Mouse (Mus musculus) embryonic stem cell, embryonic (primary cell): ENCODE measurements around the gene Aldh5a1.

Source experiments
- CTCF ChIA-PET, 4 experiments: fragments of 300-600 bp in 2 of 4; fragments of 350-600 bp in 2 of 4; sonication (Branson Sonifier 250); formaldehyde crosslinking; loops; one replicate each; lab custom pipeline; 2022; ENCODE audit warnings: inconsistent platforms in 2 of 4; lab: Charles Lee
- POLR2A ChIA-PET, 4 experiments: fragments of 300-600 bp in 2 of 4; fragments of 350-600 bp in 2 of 4; sonication (Branson Sonifier 250); formaldehyde crosslinking; loops; one replicate each; lab custom pipeline; 2022; ENCODE audit warnings: antibody characterized with exemption in 4 of 4, inconsistent platforms in 1 of 4; lab: Charles Lee

Gene Aldh5a1

DNA sequence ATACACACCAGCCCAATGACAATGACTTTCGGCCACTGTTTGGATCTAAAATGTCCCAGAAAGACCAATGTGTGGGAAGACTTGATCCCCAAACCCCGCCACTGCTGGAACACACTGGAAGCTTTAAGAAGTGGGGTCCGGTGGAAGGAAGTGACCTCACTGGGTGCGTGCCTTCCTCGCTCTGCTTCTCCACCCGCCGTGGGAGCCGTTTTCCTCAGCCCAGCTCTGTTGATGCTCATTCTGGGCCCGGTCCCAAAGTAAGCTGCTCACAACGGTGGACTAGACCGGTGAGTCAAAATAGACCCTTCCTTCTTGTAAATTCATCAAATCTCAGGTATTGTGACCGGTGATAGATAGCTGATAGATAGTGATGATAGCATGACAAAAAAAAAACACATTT lies 32.0 kb downstream of the Aldh5a1 start:
- CTCF ChIA-PET = interaction anchor here in 2 of 4 experiments (0.6 to 3.2 kb wide), 5 partner anchors 15 to 49 kb away, joined by 3 to 15 read pairs (median 5); no protein-coding TSS in a partner anchor
- POLR2A ChIA-PET = interaction anchor here in 3 of 4 experiments (0.5 to 2.0 kb wide), 10 partner anchors 10 to 301 kb away, joined by 3 to 12 read pairs (median 3); no protein-coding TSS in a partner anchor

GRCm38 (mm10) chr13:24903412-24903811 lies 34.0 kb downstream of the Aldh5a1 start:
- CTCF ChIA-PET = interaction anchor here in 1 of 4 experiments (0.6 kb wide), 1 partner anchor 41 kb away, joined by 4 read pairs; no protein-coding TSS in a partner anchor
- POLR2A ChIA-PET = no interaction called here

DNA sequence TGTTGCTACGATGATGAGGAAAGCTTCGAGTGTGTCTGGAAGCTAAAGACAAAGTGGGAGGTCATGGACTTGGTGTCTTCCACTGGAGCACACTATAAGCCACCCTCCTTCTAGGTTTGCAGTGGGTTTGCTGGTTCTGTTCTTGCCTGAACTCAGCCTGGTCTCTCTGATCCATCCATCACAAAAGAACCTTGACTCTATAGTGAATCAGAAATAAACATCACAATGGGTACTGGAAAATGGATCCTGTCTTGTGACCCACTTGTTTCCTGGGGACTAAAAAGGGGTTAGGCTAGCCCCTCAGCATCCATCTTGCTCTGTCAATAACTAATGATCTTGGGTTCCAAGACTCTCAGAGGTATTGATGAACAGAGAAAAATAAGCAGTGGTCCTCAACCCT lies 35.5 kb downstream of the Aldh5a1 start:
- POLR2A ChIA-PET = interaction anchor here in 2 of 4 experiments (1.0 to 2.1 kb wide), 2 partner anchors 85 to 101 kb away, joined by 3 to 8 read pairs; no protein-coding TSS in a partner anchor
- CTCF ChIA-PET = no interaction called here

GRCm38 (mm10) chr13:24893880-24894279 lies 43.6 kb downstream of the Aldh5a1 start:
- ChIA-PET POLR2A (interaction anchor here in 1 of 4 experiments (0.6 kb wide), 1 partner anchor 21 kb away, joined by 5 read pairs; no protein-coding TSS in a partner anchor), CTCF (interaction anchor here in 1 of 4 experiments (1.1 kb wide), 1 partner anchor 12 kb away, joined by 3 read pairs; no protein-coding TSS in a partner anchor)

- ChIA-PET POLR2A (no interaction called here), CTCF (no interaction called here)
Measured at GRCm38 (mm10) chr13:24892516-24892915, 44.9 kb downstream of the Aldh5a1 start.

DNA sequence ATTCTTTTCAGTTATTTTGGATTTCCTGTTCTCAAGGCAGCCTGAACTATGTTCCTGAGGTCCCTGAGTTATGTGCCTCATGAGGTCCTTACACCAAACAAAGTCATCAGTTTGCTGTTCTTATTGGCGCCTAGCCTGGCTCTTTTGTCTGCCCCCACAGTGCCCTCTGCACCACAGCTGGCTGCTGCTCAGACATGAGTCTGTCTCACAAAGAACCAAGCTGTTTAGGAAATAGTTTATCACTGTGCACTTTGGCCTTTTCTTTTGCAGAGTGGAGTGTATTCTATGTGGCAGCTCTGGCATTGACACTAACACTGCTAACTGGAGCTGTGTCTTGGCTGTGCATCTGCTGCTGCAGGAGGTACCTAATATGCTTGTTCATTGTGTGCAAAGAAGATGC lies 47.9 kb downstream of the Aldh5a1 start:
- CTCF ChIA-PET = no interaction called here

GRCm38 (mm10) chr13:24882411-24882810 lies 55.0 kb downstream of the Aldh5a1 start:
- ChIA-PET POLR2A (interaction anchor here (0.5 to 1.9 kb wide), 16 partner anchors 18 to 120 kb away, joined by 3 to 7 read pairs (median 4); partner anchors contain the start of gene Aldh5a1 (in 1 of the 4)), CTCF (interaction anchor here (0.5 to 3.3 kb wide), 22 partner anchors 12 to 268 kb away, joined by 3 to 68 read pairs (median 4); partner anchors contain the start of gene Aldh5a1 (in 2 of the 4))

More for the DNA sequence above, 47.9 kb downstream of the Aldh5a1 start:
- POLR2A ChIA-PET = no interaction called here

DNA sequence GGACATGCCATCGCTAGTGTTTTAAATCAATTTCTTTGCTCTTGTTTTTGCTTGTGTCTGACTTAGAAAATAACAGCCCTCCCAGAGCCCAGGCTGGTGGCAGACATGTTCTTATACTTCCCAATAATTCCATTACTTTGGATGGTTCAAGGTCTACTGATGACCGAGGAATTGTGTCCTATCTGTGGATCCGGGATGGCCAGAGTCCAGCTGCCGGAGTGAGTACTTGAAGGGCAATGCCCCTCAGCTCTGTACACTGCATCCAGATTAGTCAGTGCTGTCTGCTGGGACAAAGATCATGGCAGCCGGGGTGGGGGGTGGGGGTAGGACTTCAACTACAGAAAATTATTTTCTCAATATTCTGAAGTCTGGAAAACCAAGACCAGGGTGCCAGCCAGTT lies 56.8 kb downstream of the Aldh5a1 start:
- ChIA-PET CTCF (interaction anchor here in 1 of 4 experiments (0.6 to 3.3 kb wide), 3 partner anchors 40 to 550 kb away, joined by 4 to 68 read pairs (median 19); no protein-coding TSS in a partner anchor), POLR2A (interaction anchor here in 1 of 4 experiments (1.6 kb wide), 1 partner anchor 41 kb away, joined by 6 read pairs; no protein-coding TSS in a partner anchor)

DNA sequence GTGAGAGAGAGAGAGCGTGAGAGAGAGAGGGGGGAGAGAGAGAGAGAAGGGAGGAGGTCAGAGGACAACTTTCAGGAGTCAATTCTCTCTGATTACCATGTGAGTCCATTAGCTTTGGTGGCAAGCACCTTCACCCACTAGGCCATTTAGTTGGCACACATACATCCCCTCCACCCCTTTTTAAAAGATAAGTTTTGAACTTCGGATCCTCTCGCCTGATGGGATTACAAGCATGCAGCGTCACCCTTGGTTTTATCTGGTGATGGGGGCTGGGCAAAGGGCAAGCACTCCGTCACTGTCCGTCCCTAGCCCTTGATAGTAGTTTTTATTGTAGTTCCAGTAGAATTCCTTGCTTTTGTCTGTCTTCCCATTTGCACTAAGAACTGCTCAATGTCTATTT lies 57.3 kb downstream of the Aldh5a1 start:
- CTCF ChIA-PET = interaction anchor here in 1 of 4 experiments (0.6 kb wide), 1 partner anchor 549 kb away, joined by 4 read pairs; no protein-coding TSS in a partner anchor
- POLR2A ChIA-PET = no interaction called here

GRCm38 (mm10) chr13:24879359-24880040 lies 58.0 kb downstream of the Aldh5a1 start:
- POLR2A ChIA-PET = interaction anchor here in 1 of 4 experiments (0.6 kb wide), 1 partner anchor 193 kb away, joined by 3 read pairs; no protein-coding TSS in a partner anchor

DNA sequence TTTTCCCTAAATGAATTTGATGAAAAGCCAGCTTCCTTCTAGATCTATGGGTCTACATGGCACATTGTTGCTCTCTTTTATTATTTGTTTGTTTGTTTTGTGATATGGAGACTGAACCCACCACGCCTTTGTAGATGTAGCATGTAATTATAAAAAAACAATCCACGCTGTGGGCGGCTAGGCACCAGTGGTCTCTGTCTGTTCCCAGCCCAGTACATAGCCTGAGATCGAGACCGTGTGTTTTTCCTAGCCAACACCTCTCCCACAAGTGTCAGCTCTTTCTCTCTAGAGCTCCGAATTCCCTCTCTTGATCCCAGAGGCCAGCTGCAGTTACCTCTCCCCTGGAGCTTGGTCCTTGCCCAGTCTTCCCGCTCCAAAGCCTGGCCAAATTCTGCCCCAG lies 69.2 kb downstream of the Aldh5a1 start:
- ChIA-PET CTCF (no interaction called here), POLR2A (interaction anchor here in 1 of 4 experiments (0.7 to 1.1 kb wide), 5 partner anchors 25 to 363 kb away, joined by 3 to 4 read pairs (median 3); no protein-coding TSS in a partner anchor)

More at GRCm38 (mm10) chr13:24879359-24880040, 58.0 kb downstream of the Aldh5a1 start:
- CTCF ChIA-PET = no interaction called here

GRCm38 (mm10) chr13:24867789-24868188 lies 69.7 kb downstream of the Aldh5a1 start:
- ChIA-PET POLR2A (interaction anchor here in 2 of 4 experiments (0.9 to 1.4 kb wide), 4 partner anchors 15 to 115 kb away, joined by 3 to 4 read pairs (median 4); no protein-coding TSS in a partner anchor), CTCF (interaction anchor here in 1 of 4 experiments (0.5 kb wide), 1 partner anchor 248 kb away, joined by 3 read pairs; no protein-coding TSS in a partner anchor)

- CTCF ChIA-PET = interaction anchor here in 2 of 4 experiments (0.5 to 1.3 kb wide), 5 partner anchors 16 to 1087 kb away, joined by 3 to 5 read pairs (median 3); no protein-coding TSS in a partner anchor
Measured at GRCm38 (mm10) chr13:24866430-24867402, 70.7 kb downstream of the Aldh5a1 start.

GRCm38 (mm10) chr13:24862520-24862919 lies 74.9 kb downstream of the Aldh5a1 start:
- ChIA-PET POLR2A (interaction anchor here in 2 of 4 experiments (0.6 to 2.4 kb wide), 12 partner anchors 11 to 88 kb away, joined by 3 to 7 read pairs (median 3); no protein-coding TSS in a partner anchor), CTCF (interaction anchor here (0.5 to 1.9 kb wide), 24 partner anchors 10 to 149 kb away, joined by 3 to 10 read pairs (median 3); partner anchors contain the start of gene Aldh5a1 (in 1 of the 4))

More at GRCm38 (mm10) chr13:24866430-24867402, 70.7 kb downstream of the Aldh5a1 start:
- POLR2A ChIA-PET = interaction anchor here in 3 of 4 experiments (0.9 to 2.1 kb wide), 6 partner anchors 9 to 114 kb away, joined by 3 to 5 read pairs (median 4); no protein-coding TSS in a partner anchor

DNA sequence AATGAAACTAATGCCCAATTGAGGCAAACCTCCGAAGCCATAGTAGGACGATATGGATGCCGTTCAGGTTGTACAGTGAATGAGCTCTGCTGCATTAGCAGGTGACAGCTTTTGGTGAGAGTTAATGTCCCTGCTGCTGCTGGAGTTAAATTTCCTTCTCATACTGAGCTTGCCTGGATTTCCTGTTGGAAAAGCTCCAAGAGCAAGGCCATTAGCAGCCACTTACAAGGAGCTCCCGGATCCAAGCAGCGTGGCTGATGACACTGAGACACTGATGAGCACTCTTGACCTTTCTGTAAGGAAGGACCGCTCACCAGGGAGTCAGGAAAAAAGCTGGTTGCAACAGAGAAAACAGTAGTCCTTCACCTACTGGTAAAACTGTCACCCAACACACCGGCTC lies 75.4 kb downstream of the Aldh5a1 start:
- CTCF ChIA-PET = interaction anchor here (0.7 to 1.9 kb wide), 12 partner anchors 9 to 127 kb away, joined by 3 to 9 read pairs (median 4); no protein-coding TSS in a partner anchor

DNA sequence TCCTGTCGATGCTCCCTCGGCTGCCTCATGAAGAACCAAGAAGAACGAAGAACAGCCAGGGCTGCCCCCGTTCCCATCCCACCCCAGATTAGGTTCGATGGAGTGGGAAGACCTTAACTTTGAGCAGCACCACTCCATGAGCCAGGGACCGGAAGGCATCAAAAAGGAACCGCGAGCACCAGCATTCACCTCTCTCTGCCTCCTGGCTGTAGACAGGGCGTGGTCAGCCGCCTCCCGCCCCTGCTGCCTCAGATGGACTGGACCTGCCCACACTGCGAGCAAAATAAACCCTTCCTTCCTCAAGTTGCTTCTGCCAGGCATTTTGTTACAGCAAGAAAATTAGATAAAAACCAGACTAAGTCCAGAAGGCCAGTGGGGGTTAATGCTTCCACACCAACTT lies 76.4 kb downstream of the Aldh5a1 start:
- CTCF ChIA-PET = interaction anchor here in 1 of 4 experiments (1.6 kb wide), 1 partner anchor 59 kb away, joined by 3 read pairs; no protein-coding TSS in a partner anchor
- POLR2A ChIA-PET = interaction anchor here in 1 of 4 experiments (1.1 to 1.9 kb wide), 4 partner anchors 16 to 44 kb away, joined by 3 to 8 read pairs (median 4); no protein-coding TSS in a partner anchor

More for the DNA sequence above, 75.4 kb downstream of the Aldh5a1 start:
- POLR2A ChIA-PET = interaction anchor here in 2 of 4 experiments (0.6 to 2.4 kb wide), 10 partner anchors 14 to 1123 kb away, joined by 3 to 8 read pairs (median 4); no protein-coding TSS in a partner anchor

DNA sequence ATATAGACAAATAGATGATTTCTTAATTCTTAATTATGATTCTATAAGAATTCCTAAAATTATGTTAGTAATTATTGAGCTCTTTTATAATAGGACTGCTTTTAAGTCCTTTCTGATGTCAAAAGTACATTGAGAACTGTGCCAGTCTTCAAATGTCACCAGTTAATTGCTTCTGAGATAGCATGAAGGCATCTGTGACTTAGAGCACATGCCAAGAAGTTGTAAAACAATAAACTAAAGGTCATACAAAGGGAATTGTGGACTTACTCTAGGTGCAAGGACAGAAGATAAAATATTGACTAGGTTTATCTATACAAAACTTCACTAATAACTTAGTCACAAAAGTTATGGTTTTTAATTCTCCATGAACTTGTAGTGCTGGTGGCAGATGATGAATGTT lies 78.3 kb downstream of the Aldh5a1 start:
- POLR2A ChIA-PET = interaction anchor here in 1 of 4 experiments (0.6 kb wide), 1 partner anchor 38 kb away, joined by 3 read pairs; no protein-coding TSS in a partner anchor
- CTCF ChIA-PET = no interaction called here
